Mouse (Mus musculus) lung, embryonic 16.5 days (tissue): ENCODE results near the gene Slc6a13. TPM values are rescaled to one million over a fixed set of nuclear protein-coding genes. Genes with fewer than 3 reads are reported as not detected.

Experiments
- ATAC-seq: fragments of 200-750 bp; cut with Nextera tagmentation; 2 replicates; pipeline ENCODE4 v1.8.0; 2017; ENCODE audit warnings: low read depth, mild to moderate bottlenecking, moderate library complexity
- H3K27ac ChIP-seq: fragments of 300-500 bp; sonication (generic); 2 replicates; pipeline ENCODE4 v1.5.1; 2014; ENCODE audit warnings: mild to moderate bottlenecking, control low read depth, low read length
- H3K27me3 ChIP-seq: fragments of 300-500 bp; sonication (generic); 2 replicates; pipeline ENCODE4 v1.6.1; 2014; ENCODE audit warnings: low read depth, low read length, mixed read lengths; ENCODE audit not compliant: control insufficient read depth, insufficient read depth
- H3K36me3 ChIP-seq: fragments of 300-500 bp; sonication (generic); 2 replicates; pipeline ENCODE4 v1.6.1; 2014; ENCODE audit warnings: low read length; ENCODE audit not compliant: control insufficient read depth, insufficient read depth
- H3K4me1 ChIP-seq: fragments of 300-500 bp; sonication (generic); replicated peaks from 2 replicates; pipeline ENCODE4 v1.6.1; 2014; ENCODE audit warnings: low read length, mixed read lengths; ENCODE audit not compliant: control insufficient read depth, insufficient read depth
- H3K4me2 ChIP-seq: fragments of 300-500 bp; sonication (generic); 2 replicates; pipeline ENCODE4 v1.6.1; 2014; ENCODE audit warnings: low read depth, low read length, control low read depth
- H3K4me3 ChIP-seq: fragments of 300-500 bp; sonication (generic); 2 replicates; pipeline ENCODE4 v1.5.1; 2014; ENCODE audit warnings: mild to moderate bottlenecking, low read length, control low read depth
- H3K9ac ChIP-seq: fragments of 300-500 bp; sonication (generic); 2 replicates; pipeline ENCODE4 v1.6.1; 2014; ENCODE audit warnings: low read length, control low read depth
- H3K9me3 ChIP-seq: fragments of 300-500 bp; sonication (generic); 2 replicates; pipeline ENCODE4 v1.6.1; 2016; ENCODE audit warnings: low read length; ENCODE audit not compliant: control insufficient read depth
- WGBS: fragments of 180-500 bp; shearing (Covaris S2); extraction: QIAGEN DNeasy Blood & Tissue Kit; methylation state at CpG from one replicate; pipeline ENCODE4 v1.1.7; 2014; 5-methylcytosine and 5-hydroxymethylcytosine counted together
- polyA plus RNA-seq: library from polyadenylated mRNA; unstranded; fragments of >200 nt; fragmentation: Nextera tagmentation; extraction: Ambion mirVana; gene quantifications from 2 replicates; pipeline ENCODE4 v1.2.1, GENCODE M21; 2015

Slc6a13 gene
- 0.84 and 1.4 TPM in 2 replicates for polyA plus RNA-seq

- Histone ChIP-seq H3K4me3 (no peak within 1 kb of the TSS), H3K9me3 (no peaks in the 10 kb centered on the region), H3K27ac (no peak within 1 kb of the TSS), H3K4me1 (peaks cover 3% of the 10 kb centered on the region; the same call in 1 of the 2 replicates), H3K36me3 (no peaks in the 10 kb centered on the region), H3K27me3 (no peaks in the 10 kb centered on the region), H3K9ac (no peak within 1 kb of the TSS), H3K4me2 (peak within 1 kb of the TSS; percentile 25)
- WGBS: 5% methylated on average over 10 of the region's 11 CpGs
- ATAC-seq: peak; percentile 74
These were observed at the start of gene Slc6a13 for GRCm38 (mm10) chr6:121299954-121300353. Gene Slc6a13, plus strand, starts transcription at chr6:121300227.

- 60% methylated on average over 1 of the region's 1 CpGs for WGBS
These were observed 49.6 kb upstream of the Slc6a13 start for GRCm38 (mm10) chr6:121250406-121250805.

GRCm38 (mm10) chr6:121251256-121251655 lies 48.8 kb upstream of the Slc6a13 start:
- no peak overlapping the region for H3K4me3 ChIP-seq
- H3K27ac ChIP-seq: no peak overlapping the region
- no peaks in the 10 kb centered on the region for H3K9me3 ChIP-seq
- H3K4me1 ChIP-seq: no peaks in the 10 kb centered on the region; the same call in 1 of the 2 replicates
- ATAC-seq: no peak
- 60% methylated on average over 5 of the region's 5 CpGs for WGBS
- no peak overlapping the region for H3K9ac ChIP-seq
- no peak overlapping the region for H3K4me2 ChIP-seq
- no peaks in the 10 kb centered on the region for H3K36me3 ChIP-seq
- H3K27me3 ChIP-seq: no peaks in the 10 kb centered on the region

More at GRCm38 (mm10) chr6:121250406-121250805, 49.6 kb upstream of the Slc6a13 start:
- no peak for ATAC-seq
- Histone ChIP-seq H3K36me3 (no peaks in the 10 kb centered on the region), H3K4me3 (no peak overlapping the region), H3K9ac (no peak overlapping the region), H3K4me2 (no peak overlapping the region), H3K27me3 (no peaks in the 10 kb centered on the region), H3K4me1 (no peaks in the 10 kb centered on the region; the same call in 1 of the 2 replicates), H3K9me3 (no peaks in the 10 kb centered on the region), H3K27ac (no peak overlapping the region)

- no peaks in the 10 kb centered on the region for H3K36me3 ChIP-seq
- WGBS: 24% methylated on average over 9 of the region's 9 CpGs
- no peak overlapping the region for H3K4me3 ChIP-seq
- no peaks in the 10 kb centered on the region for H3K4me1 ChIP-seq
- H3K27ac ChIP-seq: no peak overlapping the region
- H3K4me2 ChIP-seq: no peak overlapping the region
- no peaks in the 10 kb centered on the region for H3K27me3 ChIP-seq
- no peak overlapping the region for H3K9ac ChIP-seq
- no peak for ATAC-seq
- no peaks in the 10 kb centered on the region for H3K9me3 ChIP-seq
These were observed 39.5 kb upstream of the Slc6a13 start for GRCm38 (mm10) chr6:121260548-121260947.

GRCm38 (mm10) chr6:121261233-121261632 lies 38.8 kb upstream of the Slc6a13 start:
- no peak overlapping the region for H3K4me3 ChIP-seq
- no peak for ATAC-seq

GRCm38 (mm10) chr6:121262004-121262403 lies 38.0 kb upstream of the Slc6a13 start:
- ATAC-seq: no peak
- Histone ChIP-seq H3K4me1 (no peaks in the 10 kb centered on the region), H3K4me3 (no peak overlapping the region), H3K27me3 (no peaks in the 10 kb centered on the region), H3K9ac (no peak overlapping the region), H3K4me2 (no peak overlapping the region), H3K9me3 (0 out of 2 replicates have a peak, but pooled peaks cover 2% of the 10 kb centered on the region), H3K27ac (no peak overlapping the region), H3K36me3 (no peaks in the 10 kb centered on the region)
- 93% methylated on average over 10 of the region's 10 CpGs for WGBS

More at GRCm38 (mm10) chr6:121261233-121261632, 38.8 kb upstream of the Slc6a13 start:
- H3K9ac ChIP-seq: no peak overlapping the region
- no peak overlapping the region for H3K27ac ChIP-seq
- H3K27me3 ChIP-seq: no peaks in the 10 kb centered on the region
- H3K9me3 ChIP-seq: 0 out of 2 replicates have a peak, but pooled peaks cover 2% of the 10 kb centered on the region
- 67% methylated on average over 8 of the region's 8 CpGs for WGBS
- H3K4me1 ChIP-seq: no peaks in the 10 kb centered on the region
- H3K36me3 ChIP-seq: no peaks in the 10 kb centered on the region
- no peak overlapping the region for H3K4me2 ChIP-seq

- H3K4me1 ChIP-seq: no peaks in the 10 kb centered on the region
- no peak overlapping the region for H3K4me3 ChIP-seq
- 90% methylated on average over 11 of the region's 11 CpGs for WGBS
- H3K9ac ChIP-seq: no peak overlapping the region
- no peaks in the 10 kb centered on the region for H3K36me3 ChIP-seq
- H3K27me3 ChIP-seq: no peaks in the 10 kb centered on the region
- ATAC-seq: no peak
- no peak overlapping the region for H3K27ac ChIP-seq
- H3K4me2 ChIP-seq: no peak overlapping the region
- H3K9me3 ChIP-seq: 0 out of 2 replicates have a peak, but pooled peaks cover 2% of the 10 kb centered on the region
These were observed 37.5 kb upstream of the Slc6a13 start for GRCm38 (mm10) chr6:121262496-121262895.

GRCm38 (mm10) chr6:121270156-121270555 lies 29.9 kb upstream of the Slc6a13 start:
- Histone ChIP-seq H3K4me1 (no peaks in the 10 kb centered on the region), H3K27ac (no peak overlapping the region), H3K27me3 (no peaks in the 10 kb centered on the region), H3K36me3 (no peaks in the 10 kb centered on the region), H3K9me3 (0 out of 2 replicates have a peak, but pooled peaks cover 2% of the 10 kb centered on the region), H3K9ac (no peak overlapping the region), H3K4me2 (no peak overlapping the region), H3K4me3 (no peak overlapping the region)
- WGBS: 76% methylated on average over 6 of the region's 6 CpGs
- no peak for ATAC-seq

GRCm38 (mm10) chr6:121271707-121272074 lies 28.3 kb upstream of the Slc6a13 start:
- H3K9ac ChIP-seq: no peak overlapping the region
- no peak overlapping the region for H3K4me3 ChIP-seq
- 11% methylated on average over 4 of the region's 4 CpGs for WGBS
- no peak overlapping the region for H3K27ac ChIP-seq
- H3K4me1 ChIP-seq: no peaks in the 10 kb centered on the region
- no peaks in the 10 kb centered on the region for H3K36me3 ChIP-seq
- H3K9me3 ChIP-seq: no peaks in the 10 kb centered on the region
- no peak overlapping the region for H3K4me2 ChIP-seq
- H3K27me3 ChIP-seq: no peaks in the 10 kb centered on the region
- ATAC-seq: no peak
